Mouse (Mus musculus) CH12.LX (cell line): Measurements from ENCODE around the gene Folr2. TPM values are rescaled to one million over a fixed set of nuclear protein-coding genes. Genes with fewer than 3 reads are reported as not detected.

Experiments used
- DNase-seq: peaks from one replicate; pipeline ENCODE4 v3.0.0-alpha.2; 2013; ENCODE audit errors: extremely low read depth
- H3K27ac ChIP-seq: 2 replicates; pipeline ENCODE4 v1.5.1; 2012; ENCODE audit warnings: low read depth, mild to moderate bottlenecking, control low read depth, moderate library complexity; ENCODE audit not compliant: insufficient read depth
- H3K27me3 ChIP-seq: replicated peaks from 2 replicates; pipeline ENCODE3; 2012; ENCODE audit warnings: inconsistent platforms
- H3K36me3 ChIP-seq, 2 experiments: replicated peaks in 1 of 2; 2 replicates each; pipeline versions ENCODE3 to v1.6.1; 2012; ENCODE audit warnings: inconsistent platforms in 1 of 2, low read length in 1 of 2, mild to moderate bottlenecking in 1 of 2, mixed read lengths in 1 of 2, moderate library complexity in 1 of 2; ENCODE audit not compliant: control insufficient read depth in 1 of 2, insufficient read depth in 1 of 2
- H3K4me1 ChIP-seq, 2 experiments: 2 replicates each; pipeline ENCODE4 v1.6.1; 2012; ENCODE audit warnings: inconsistent platforms in 1 of 2, moderate library complexity in 1 of 2; ENCODE audit not compliant: insufficient read depth in 2 of 2, control insufficient read depth in 1 of 2
- H3K4me2 ChIP-seq: 2 replicates; pipeline ENCODE4 v1.6.1; 2012; ENCODE audit warnings: low read depth, mild to moderate bottlenecking, control low read depth; ENCODE audit not compliant: poor library complexity, insufficient read depth, severe bottlenecking
- H3K4me3 ChIP-seq, 3 experiments: fragments of 150-350 bp in 1 of 3; sonication (generic) in 1 of 3; replicated peaks in 1 of 3; 2 replicates each; pipeline versions ENCODE3 to v1.5.1; 2011 to 2012; ENCODE audit warnings: low read depth in 2 of 3, low read length in 2 of 3, mild to moderate bottlenecking in 2 of 3, moderate library complexity in 2 of 3, control low read depth in 1 of 3, improper control_type of control experiment in 1 of 3, inconsistent platforms in 1 of 3, mixed read lengths in 1 of 3; ENCODE audit not compliant: poor library complexity in 1 of 3
- H3K79me2 ChIP-seq: replicated peaks from 2 replicates; pipeline ENCODE4 v1.6.1; 2012; ENCODE audit warnings: mild to moderate bottlenecking, moderate library complexity; ENCODE audit not compliant: control insufficient read depth, poor library complexity, insufficient read depth, severe bottlenecking; ENCODE audit errors: extremely low read depth
- H3K9ac ChIP-seq: 2 replicates; pipeline ENCODE4 v1.6.1; 2012; ENCODE audit warnings: low read depth, mild to moderate bottlenecking, control low read depth, moderate library complexity; ENCODE audit not compliant: insufficient read depth
- H3K9me3 ChIP-seq: replicated peaks from 2 replicates; pipeline ENCODE3; 2012; ENCODE audit warnings: low read length, inconsistent platforms, mixed read lengths
- CHD2 ChIP-seq: IDR thresholded peaks from 2 replicates; pipeline ENCODE4 v1.6.1; 2011; ENCODE audit warnings: low read length, improper control_type of control experiment
- CTCF ChIP-seq, 2 experiments: IDR thresholded peaks in 1 of 2; conservative IDR thresholded peaks in 1 of 2; 2 replicates each; pipeline ENCODE4 v1.5.1; 2011 to 2012; ENCODE audit warnings: low read depth in 2 of 2, low read length in 2 of 2, improper control_type of control experiment in 1 of 2, inconsistent platforms in 1 of 2, mild to moderate bottlenecking in 1 of 2, moderate library complexity in 1 of 2
- E2F4 ChIP-seq: IDR thresholded peaks from 2 replicates; pipeline ENCODE4 v1.6.1; 2011; ENCODE audit warnings: low read depth, low read length, improper control_type of control experiment; ENCODE audit not compliant: insufficient replicate concordance
- ELF1 ChIP-seq: IDR thresholded peaks from 2 replicates; pipeline ENCODE4 v1.6.1; 2014; ENCODE audit warnings: low read depth, mild to moderate bottlenecking, inconsistent platforms, low read length, improper control_type of control experiment
- EP300 ChIP-seq: IDR thresholded peaks from 2 replicates; pipeline ENCODE4 v1.6.1; 2011; ENCODE audit warnings: low read length, improper control_type of control experiment
- ETS1 ChIP-seq: conservative IDR thresholded peaks from 2 replicates; pipeline ENCODE4 v1.6.1; 2012; ENCODE audit warnings: low read depth, mild to moderate bottlenecking, inconsistent platforms, low read length, improper control_type of control experiment, moderate library complexity
- HCFC1 ChIP-seq: IDR thresholded peaks from 2 replicates; pipeline ENCODE4 v1.6.1; 2012; ENCODE audit warnings: low read depth, mild to moderate bottlenecking, inconsistent platforms, low read length, improper control_type of control experiment
- IRF4 ChIP-seq: IDR thresholded peaks from 2 replicates; pipeline ENCODE4 v1.6.1; 2014; ENCODE audit warnings: low read depth, mild to moderate bottlenecking, inconsistent platforms, low read length, improper control_type of control experiment
- JUN ChIP-seq: IDR thresholded peaks from 2 replicates; pipeline ENCODE4 v1.6.1; 2011; ENCODE audit warnings: low read depth, mild to moderate bottlenecking, low read length, improper control_type of control experiment, moderate library complexity; ENCODE audit not compliant: insufficient read depth
- MAFK ChIP-seq: IDR thresholded peaks from 2 replicates; pipeline ENCODE4 v1.6.1; 2011; ENCODE audit warnings: low read length, improper control_type of control experiment; ENCODE audit not compliant: insufficient replicate concordance
- MAX ChIP-seq: IDR thresholded peaks from 2 replicates; pipeline ENCODE4 v1.6.1; 2011; ENCODE audit warnings: low read length, improper control_type of control experiment
- MAZ ChIP-seq: IDR thresholded peaks from 2 replicates; pipeline ENCODE4 v1.6.1; 2012; ENCODE audit warnings: low read depth, mild to moderate bottlenecking, inconsistent platforms, low read length, improper control_type of control experiment, moderate library complexity
- MEF2A ChIP-seq: IDR thresholded peaks from 2 replicates; pipeline ENCODE4 v1.6.1; 2014; ENCODE audit warnings: low read depth, mild to moderate bottlenecking, inconsistent platforms, low read length, improper control_type of control experiment, borderline replicate concordance
- NELFE ChIP-seq: IDR thresholded peaks from 2 replicates; pipeline ENCODE4 v1.6.1; 2011; ENCODE audit warnings: low read depth, low read length, improper control_type of control experiment
- PAX5 ChIP-seq: IDR thresholded peaks from 2 replicates; pipeline ENCODE4 v1.6.1; 2012; ENCODE audit warnings: low read length, inconsistent platforms, mixed read lengths
- POLR2AphosphoS2 ChIP-seq: IDR thresholded peaks from 2 replicates; pipeline ENCODE4 v1.6.1; 2011; ENCODE audit warnings: low read depth, low read length, improper control_type of control experiment
- SIN3A ChIP-seq: IDR thresholded peaks from 2 replicates; pipeline ENCODE4 v1.6.1; 2012; ENCODE audit warnings: low read length, improper control_type of control experiment, inconsistent platforms
- SMC3 ChIP-seq: IDR thresholded peaks from 2 replicates; pipeline ENCODE4 v1.6.1; 2011; ENCODE audit warnings: low read depth, low read length, improper control_type of control experiment
- TBP ChIP-seq: conservative IDR thresholded peaks from 2 replicates; pipeline ENCODE4 v1.6.1; 2011; ENCODE audit warnings: low read depth, low read length, improper control_type of control experiment
- TCF12 ChIP-seq: IDR thresholded peaks from 2 replicates; pipeline ENCODE4 v1.6.1; 2014; ENCODE audit warnings: low read depth, mild to moderate bottlenecking, inconsistent platforms, low read length, improper control_type of control experiment
- ZKSCAN1 ChIP-seq: IDR thresholded peaks from 2 replicates; pipeline ENCODE4 v1.6.1; 2012; ENCODE audit warnings: low read depth, inconsistent platforms, low read length, improper control_type of control experiment, borderline replicate concordance
- ZMIZ1 ChIP-seq: IDR thresholded peaks from 2 replicates; pipeline ENCODE4 v1.6.1; 2012; ENCODE audit warnings: low read depth, mild to moderate bottlenecking, inconsistent platforms, low read length, improper control_type of control experiment
- dilution Hi-C: fragments of 300-500 bp; cut with MboI; formaldehyde crosslinking; loops from 2 replicates; pipeline ENCODE4 v1.14.3; 2020; ENCODE audit warnings: low sequenced_read_pairs; ENCODE audit not compliant: extremely low pct_unique_long_range_greater_than_20kb, extremely low pct_ligation_motif_present
- in situ Hi-C: fragments of 300-500 bp; cut with MboI; formaldehyde crosslinking; loops from 3 replicates; pipeline ENCODE4 v1.14.3; 2019; ENCODE audit warnings: low sequenced_read_pairs, low pct_ligation_motif_present, low pct_unique_long_range_greater_than_20kb, mixed read lengths
- polyA plus RNA-seq: library from polyadenylated mRNA; unstranded; fragments of >175 nt; gene quantifications from 2 replicates; pipeline ENCODE4 v1.2.1, GENCODE M21; 2012; ENCODE audit warnings: low read depth; ENCODE audit not compliant: insufficient read length
- total RNA-seq, 2 experiments: library from RNA; depleted of rRNA; stranded (reverse); fragments of 300-350 nt in 1 of 2; fragments of >200 nt in 1 of 2; gene quantifications; 2 replicates each; pipeline ENCODE4 v1.2.3; 2012 to 2014

Gene Folr2
- total and polyA plus RNA-seq, 3 experiments, result not detected

DNA sequence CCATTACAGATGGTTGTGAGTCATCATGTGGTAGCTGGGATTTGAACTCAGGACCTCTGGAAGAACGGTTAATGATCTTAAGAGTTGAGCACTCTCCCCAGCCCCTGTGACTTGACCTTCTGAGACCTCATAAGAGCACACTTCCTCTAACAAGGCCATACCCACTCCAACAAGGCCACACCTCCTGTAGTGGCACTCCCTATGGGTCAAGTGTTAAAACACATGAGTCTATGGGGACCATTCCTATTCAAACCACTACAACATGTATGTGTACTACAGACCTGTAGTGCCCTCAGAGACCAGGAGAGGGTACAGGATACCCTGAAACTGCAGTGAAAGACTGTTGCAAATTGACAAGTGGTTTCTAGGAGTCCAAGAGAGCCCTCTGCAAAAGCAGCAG, 9.1 kb downstream of the Folr2 start:
- TF ChIP-seq IRF4 (no peak), CTCF (conservative IDR thresholded peaks at IDR 0.05 in 1 of 2, IDR thresholded peaks at IDR 0.05 in 1 of 2; ENCODE audit: low read depth in 2 of 2, low read length in 2 of 2) (peak in 1 of 2 experiments; percentile 19; a peak in 1 of 4 replicates), SMC3 (no peak)
- Histone ChIP-seq H3K4me2 (no peak overlapping the region), H3K4me1 (peaks cover 0 to 6% of the 10 kb centered on the region in 2 experiments; a peak in 2 of 4 replicates), H3K27ac (no peak overlapping the region), H3K9me3 (no peaks in the 10 kb centered on the region), H3K4me3 (no peak overlapping the region), H3K36me3 (no peaks in the 10 kb centered on the region), H3K79me2 (no peaks in the 10 kb centered on the region), H3K9ac (no peak overlapping the region), H3K27me3 (no peaks in the 10 kb centered on the region)
- dilution Hi-C loops (no loop called here), in situ Hi-C loops (loop anchor here (5.0 kb wide), 1 partner anchor 186 kb away; the partner anchor contains the start of gene Clpb)
- DNase-seq, result peak; percentile 24

DNA sequence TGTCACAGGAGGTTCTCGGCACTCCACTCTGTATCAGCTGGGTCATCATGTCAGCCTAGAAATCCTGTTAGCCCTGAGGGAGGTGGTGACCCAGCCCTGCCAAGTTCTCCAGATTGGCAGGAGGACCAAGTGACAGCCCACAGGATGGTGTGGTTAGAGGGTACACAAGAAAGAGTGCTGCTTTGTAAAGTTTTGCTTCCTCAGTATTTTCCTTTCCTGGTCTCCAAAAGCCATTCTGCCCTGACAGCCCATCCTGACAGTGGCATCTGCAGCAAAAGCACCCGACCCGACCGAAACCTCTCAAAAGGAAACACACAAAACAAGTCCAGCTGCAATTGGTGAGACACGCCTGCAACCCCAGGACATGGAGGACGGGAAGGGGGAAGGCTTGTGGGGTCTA, 12.8 kb downstream of the Folr2 start:
- in situ Hi-C loops (no loop called here), dilution Hi-C loops (no loop called here)
- no peak overlapping the region for H3K9ac ChIP-seq
- no peak overlapping the region for H3K27ac ChIP-seq
- TF ChIP-seq MAX (no peak), MAFK (no peak), ELF1 (no peak), ETS1 (no peak), MEF2A (no peak), JUN (no peak), ZKSCAN1 (no peak), POLR2AphosphoS2 (no peak)
- H3K4me2 ChIP-seq, result no peak overlapping the region
- no peaks in the 10 kb centered on the region for H3K27me3 ChIP-seq
- peaks cover 0 to 5% of the 10 kb centered on the region in 2 experiments for H3K36me3 ChIP-seq
- H3K4me3 ChIP-seq, result no peak overlapping the region
- H3K9me3 ChIP-seq, result no peaks in the 10 kb centered on the region
- no peak for DNase-seq
- H3K79me2 ChIP-seq, result no peaks in the 10 kb centered on the region
- H3K4me1 ChIP-seq, result no peaks in the 10 kb centered on the region

DNA sequence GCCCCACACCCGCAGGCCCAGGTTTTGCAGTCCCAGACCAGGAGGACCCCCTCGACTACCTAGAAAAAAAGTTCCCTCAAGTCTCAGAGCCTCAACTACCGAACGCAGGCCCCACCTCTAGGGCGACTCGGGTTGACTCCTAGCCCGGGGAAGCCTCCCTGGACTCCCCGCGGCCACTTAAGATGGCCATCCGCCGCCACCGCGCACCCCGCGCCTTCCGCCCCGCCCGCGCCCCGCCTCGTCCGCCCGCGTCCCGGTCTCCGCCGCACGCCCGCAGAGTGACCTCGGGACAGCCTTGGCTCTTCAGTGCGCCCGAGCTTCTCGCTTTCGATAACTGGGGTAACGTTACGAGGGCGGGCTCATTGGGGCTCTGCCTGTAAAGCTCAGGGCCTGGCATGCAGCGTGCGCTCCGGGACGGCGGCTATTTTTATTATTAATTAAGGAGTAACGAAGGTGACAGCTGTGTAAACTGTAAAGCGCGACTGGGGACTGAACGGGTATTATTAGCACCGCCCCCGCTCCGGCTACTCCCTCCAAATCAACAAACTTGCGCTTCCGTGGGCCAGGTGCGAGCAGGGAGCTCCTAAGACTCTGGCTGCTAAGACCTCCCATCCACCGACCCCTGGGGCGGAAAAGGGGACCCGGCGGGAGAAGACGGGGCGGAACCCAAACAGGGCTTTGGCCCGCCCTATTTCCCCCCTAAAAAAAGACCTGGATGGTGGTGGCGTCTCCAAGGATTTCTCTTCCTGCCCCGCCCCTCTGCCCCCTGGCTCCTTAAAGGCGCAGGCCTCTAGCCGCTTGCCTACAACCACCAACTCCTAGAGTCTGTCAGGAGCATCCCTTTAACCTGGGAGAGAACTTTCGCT, 19.2 kb downstream of the Folr2 start, which contains the start of gene Inppl1:
Gene Inppl1 (minus strand): TSS at position 624 of the 866 bp plus-strand sequence.
- H3K4me3 ChIP-seq, result peak within 1 kb of the TSS; percentile 80 to 92 (median 85)
- TF ChIP-seq MAZ, result 0 out of 2 replicates have a peak, but pooled peaks have one; percentile 36
- peak; percentile 8; the same call in 1 of the 2 replicates for TF ChIP-seq NELFE
- TF ChIP-seq E2F4, result no peak
- TF ChIP-seq ZMIZ1, result 0 out of 2 replicates have a peak, but pooled peaks have one; percentile 17
- TF ChIP-seq SIN3A, result peak; percentile 62
- TF ChIP-seq TCF12, result peak; percentile 29; the same call in 1 of the 2 replicates
- no peak for TF ChIP-seq CTCF (conservative IDR thresholded peaks at IDR 0.05 in 1 of 2, IDR thresholded peaks at IDR 0.05 in 1 of 2; ENCODE audit: low read depth in 2 of 2, low read length in 2 of 2)
- no peak; the same call in 1 of the 2 replicates for TF ChIP-seq IRF4
- 0 out of 2 replicates have a peak, but pooled peaks have one; percentile 9 for TF ChIP-seq EP300
- TF ChIP-seq TBP, result no peak
- peak; percentile 32; the same call in 1 of the 2 replicates for TF ChIP-seq CHD2
- TF ChIP-seq PAX5, result no peak
- 0 out of 2 replicates have a peak, but pooled peaks have one; percentile 11 for TF ChIP-seq HCFC1
- peak; percentile 58 for TF ChIP-seq ELF1
- TF ChIP-seq, all 38 proteins: peak for 9
- H3K27me3 ChIP-seq, result no peaks in the 10 kb centered on the region
- in situ Hi-C loops, result no loop called here
- H3K4me2 ChIP-seq, result peak within 1 kb of the TSS; percentile 67
- peak within 1 kb of the TSS; percentile 64 for H3K9ac ChIP-seq
- peaks cover 3 to 30% of the 10 kb centered on the region in 2 experiments; a peak in 3 of 4 replicates for H3K4me1 ChIP-seq
- DNase-seq, result peak; percentile 30
- no peaks in the 10 kb centered on the region for H3K9me3 ChIP-seq
- H3K79me2 ChIP-seq, result peaks cover 19% of the 10 kb centered on the region
- H3K36me3 ChIP-seq, result peaks cover 7 to 26% of the 10 kb centered on the region in 2 experiments
- no peak within 1 kb of the TSS for H3K27ac ChIP-seq
- dilution Hi-C loops, result no loop called here
